Mouse (Mus musculus) erythroblast, embryonic 14.5 days (primary cell): ENCODE measurements around the gene Stoml1. TPM values are rescaled to one million over a fixed set of nuclear protein-coding genes. Genes with fewer than 3 reads are reported as not detected.
"Not testable (repeated sequence)": the region's sequence is repeated elsewhere in the genome, so short reads cannot be mapped to it uniquely, and the experiment has no call there.

ENCODE experiments used
- H3K27me3 ChIP-seq: 2 replicates; pipeline ENCODE4 v1.6.1; 2012; ENCODE audit warnings: inconsistent platforms; ENCODE audit not compliant: control insufficient read depth
- H3K36me3 ChIP-seq: 2 replicates; pipeline ENCODE4 v1.6.1; 2012; ENCODE audit warnings: mild to moderate bottlenecking, inconsistent platforms; ENCODE audit not compliant: control insufficient read depth
- H3K4me1 ChIP-seq: 2 replicates; pipeline ENCODE4 v1.6.1; 2012; ENCODE audit warnings: inconsistent platforms; ENCODE audit not compliant: control insufficient read depth
- H3K4me3 ChIP-seq: replicated peaks from 2 replicates; pipeline ENCODE3; 2012; ENCODE audit warnings: moderate library complexity, mild to moderate bottlenecking, inconsistent platforms
- H3K9me3 ChIP-seq: 2 replicates; pipeline ENCODE4 v1.6.1; 2012; ENCODE audit warnings: low read length, inconsistent platforms, mixed read lengths; ENCODE audit not compliant: control insufficient read depth
- GATA1 ChIP-seq: IDR thresholded peaks from 2 replicates; pipeline ENCODE4 v1.6.1; 2012; ENCODE audit warnings: low read length, inconsistent platforms, mixed read lengths
- TAL1 ChIP-seq: IDR thresholded peaks from 3 replicates; pipeline ENCODE4 v1.6.1; 2012; ENCODE audit warnings: low read length, inconsistent platforms, mixed read lengths
- polyA plus RNA-seq: library from polyadenylated mRNA; stranded (reverse); fragments of >175 nt; gene quantifications from 2 replicates; pipeline ENCODE4 v1.2.3, GENCODE M21; 2012

Stoml1 gene
- polyA plus RNA-seq, 1 experiment, result not detected

DNA sequence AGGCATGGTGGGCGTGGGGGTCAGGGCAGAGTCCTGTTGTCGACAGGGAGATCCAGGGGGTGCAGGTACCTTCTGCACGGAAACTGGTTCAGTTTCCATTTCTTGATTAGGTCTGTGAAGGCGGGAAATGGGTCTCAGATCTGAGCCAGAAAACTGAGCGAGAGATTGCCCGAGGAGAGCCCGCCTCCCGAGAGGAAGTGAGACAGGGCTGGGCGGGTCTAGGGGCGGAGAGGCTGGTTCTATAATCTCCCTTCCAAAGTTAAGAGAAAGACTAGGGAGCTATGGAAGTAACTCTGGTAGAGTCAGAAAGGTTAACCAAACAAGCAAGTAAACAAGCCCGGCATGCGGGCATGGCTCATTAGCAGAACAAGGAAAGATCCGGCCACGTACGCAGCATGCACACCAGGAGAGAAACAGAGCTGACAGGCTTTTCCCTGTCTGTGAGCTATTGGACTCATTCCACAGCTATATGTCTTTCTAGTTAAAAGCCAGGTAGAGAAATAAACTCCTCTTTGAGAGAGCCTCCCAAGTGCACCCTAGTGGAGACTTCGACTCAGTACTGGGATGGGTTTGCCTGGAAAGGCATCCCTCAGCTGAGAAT is 3.3 kb upstream of the Stoml1 start, which contains the start of gene Pml:
Pml (minus strand) TSS at position 195 of the 601 bp plus-strand sequence.
- Histone ChIP-seq H3K4me3 (peak within 1 kb of the TSS; percentile 90), H3K9me3 (no peaks in the 10 kb centered on the region), H3K27me3 (no peaks in the 10 kb centered on the region), H3K36me3 (peaks cover 32% of the 10 kb centered on the region), H3K4me1 (peaks cover 82% of the 10 kb centered on the region)
- TF ChIP-seq TAL1, result no peak
- no peak for TF ChIP-seq GATA1

DNA sequence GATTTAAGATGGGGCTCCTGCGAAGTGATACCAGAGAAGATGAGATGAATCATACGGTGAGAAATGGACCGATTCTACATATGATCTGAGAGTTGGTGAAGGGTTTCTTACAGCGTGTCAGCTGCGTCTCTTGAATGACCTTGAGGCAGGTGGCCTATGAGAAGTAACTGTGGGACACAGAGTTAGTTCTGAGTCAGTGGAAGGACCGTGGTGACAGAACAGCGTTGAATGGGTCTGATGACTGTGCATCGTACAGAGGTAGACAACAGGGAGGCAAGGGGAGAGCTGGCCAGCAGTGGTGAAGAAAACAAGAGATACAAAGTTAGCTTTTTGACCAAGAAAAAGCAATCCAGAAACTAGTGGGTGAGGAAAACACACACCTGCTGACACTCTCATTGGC is 2.6 kb upstream of the Stoml1 start:
- no peaks in the 10 kb centered on the region for H3K9me3 ChIP-seq
- no peaks in the 10 kb centered on the region for H3K27me3 ChIP-seq
- H3K36me3 ChIP-seq, result peaks cover 27% of the 10 kb centered on the region
- peak overlapping the region; percentile 90 for H3K4me3 ChIP-seq
- H3K4me1 ChIP-seq, result peaks cover 80% of the 10 kb centered on the region
- TF ChIP-seq TAL1, result no peak
- no peak for TF ChIP-seq GATA1

- not testable (repeated sequence) for H3K4me3 ChIP-seq, H3K9me3 ChIP-seq, H3K27me3 ChIP-seq
- Histone ChIP-seq H3K36me3 (peaks cover 26% of the 10 kb centered on the region), H3K4me1 (peaks cover 80% of the 10 kb centered on the region)
Observed at GRCm38 (mm10) chr9:58250730-58251129, 2.2 kb upstream of the Stoml1 start.

DNA sequence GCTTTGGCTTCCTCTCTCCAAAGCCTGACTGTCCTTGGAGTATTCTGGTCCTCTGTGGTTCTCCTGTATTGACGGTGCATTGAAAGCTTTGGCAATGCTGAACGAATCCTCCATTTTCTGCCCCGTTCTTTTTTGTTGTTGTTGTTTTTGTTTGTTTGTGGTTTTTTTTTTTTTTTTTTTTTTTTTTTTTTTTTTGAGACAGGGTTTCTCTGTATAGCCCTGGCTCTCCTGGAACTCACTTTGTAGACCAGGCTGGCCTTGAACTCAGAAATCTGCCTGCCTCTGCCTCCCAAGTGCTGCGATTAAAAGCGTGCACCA is 800 bp downstream of the Stoml1 start:
- not testable (repeated sequence) for H3K36me3 ChIP-seq, H3K9me3 ChIP-seq, H3K27me3 ChIP-seq
- Histone ChIP-seq H3K4me3 (peak overlapping the region; percentile 71), H3K4me1 (peaks cover 57% of the 10 kb centered on the region)

GRCm38 (mm10) chr9:58255105-58255504 is 2.1 kb downstream of the Stoml1 start:
- Histone ChIP-seq H3K4me1 (peaks cover 45% of the 10 kb centered on the region), H3K9me3 (no peaks in the 10 kb centered on the region), H3K36me3 (peaks cover 6% of the 10 kb centered on the region; the same call in 1 of the 2 replicates), H3K27me3 (no peaks in the 10 kb centered on the region), H3K4me3 (no peak overlapping the region)
- no peak for TF ChIP-seq TAL1
- TF ChIP-seq GATA1, result no peak

DNA sequence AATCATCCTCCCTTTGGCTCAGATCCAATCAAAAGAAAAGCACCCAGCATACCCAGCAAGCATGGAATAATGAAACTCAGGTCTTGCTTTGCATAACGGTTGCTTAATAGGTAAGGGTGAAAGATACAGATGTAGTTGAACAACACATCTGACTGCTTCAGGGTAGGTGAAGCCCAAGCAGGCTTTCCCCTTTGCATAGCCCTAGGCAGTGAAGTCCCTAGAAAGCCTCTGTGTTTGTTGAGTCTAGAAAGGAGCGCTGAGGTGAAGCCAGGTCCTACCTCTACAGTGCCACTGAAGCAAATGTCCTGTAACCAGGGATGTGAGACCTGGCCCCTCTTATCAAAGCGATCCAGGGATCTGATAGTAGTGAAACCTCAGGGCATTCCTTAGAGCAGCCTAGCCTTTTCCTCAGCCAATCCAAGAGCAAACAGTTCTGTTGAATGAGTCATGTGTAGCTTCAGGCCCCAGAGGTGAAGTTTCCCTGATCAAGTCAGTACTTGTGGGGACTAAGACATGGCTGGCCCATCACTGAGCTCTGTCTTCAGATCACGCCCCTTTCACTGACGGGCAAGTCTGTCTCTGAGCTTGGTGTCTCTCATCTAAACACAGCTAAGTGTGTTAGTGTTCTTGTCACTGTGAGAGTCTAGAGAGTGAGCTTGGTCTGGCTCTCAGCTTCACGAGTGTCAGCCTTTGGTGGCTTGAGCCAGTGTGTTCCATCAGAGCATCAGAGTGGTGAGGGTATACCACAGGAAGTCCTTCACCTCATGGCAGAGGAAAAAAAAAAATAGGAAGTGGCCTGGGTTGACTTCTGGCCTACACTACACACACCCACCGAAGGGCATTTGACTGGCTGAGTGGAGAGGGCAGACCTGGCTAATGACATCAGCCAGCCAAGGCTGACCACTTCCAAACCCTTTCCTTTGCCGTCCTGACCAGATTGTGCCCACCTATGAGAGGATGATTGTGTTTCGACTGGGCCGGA is 3.0 kb downstream of the Stoml1 start:
- H3K4me1 ChIP-seq, result peaks cover 38% of the 10 kb centered on the region
- H3K4me3 ChIP-seq, result no peak overlapping the region
- no peaks in the 10 kb centered on the region for H3K27me3 ChIP-seq
- H3K9me3 ChIP-seq, result no peaks in the 10 kb centered on the region
- TF ChIP-seq GATA1 (no peak), TAL1 (no peak)
- peaks cover 7% of the 10 kb centered on the region; the same call in 1 of the 2 replicates for H3K36me3 ChIP-seq

DNA sequence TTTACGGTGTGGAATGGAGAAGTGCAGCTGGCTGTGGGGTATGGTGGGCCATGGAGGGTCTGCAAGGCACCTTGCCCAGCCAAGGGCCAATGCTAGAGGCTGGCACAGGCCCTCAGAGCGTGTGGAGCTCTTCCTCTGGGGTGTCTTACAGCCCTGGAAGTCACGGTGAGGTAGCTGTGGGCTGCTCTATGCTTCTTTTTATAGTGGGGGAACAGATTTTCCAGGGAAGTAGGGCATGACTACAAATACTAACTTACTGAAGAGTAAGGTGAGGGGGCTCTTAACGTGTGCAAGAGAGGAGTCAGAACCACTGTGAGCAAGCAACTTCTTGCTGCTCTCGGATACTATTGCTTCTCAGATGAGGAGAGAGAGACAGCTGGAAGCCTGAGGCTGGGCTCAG is 9.5 kb downstream of the Stoml1 start:
- Histone ChIP-seq H3K4me1 (peaks cover 4% of the 10 kb centered on the region; the same call in 1 of the 2 replicates), H3K9me3 (no peaks in the 10 kb centered on the region), H3K27me3 (no peaks in the 10 kb centered on the region), H3K36me3 (peaks cover 5% of the 10 kb centered on the region; the same call in 1 of the 2 replicates), H3K4me3 (no peak overlapping the region)
- TF ChIP-seq TAL1 (no peak), GATA1 (no peak)

GRCm38 (mm10) chr9:58265368-58265767 is 12.4 kb downstream of the Stoml1 start:
- Histone ChIP-seq H3K9me3 (no peaks in the 10 kb centered on the region), H3K4me3 (no peak overlapping the region), H3K36me3 (peaks cover 2% of the 10 kb centered on the region; the same call in 1 of the 2 replicates), H3K27me3 (no peaks in the 10 kb centered on the region), H3K4me1 (peaks cover 8% of the 10 kb centered on the region)
- TF ChIP-seq GATA1 (no peak), TAL1 (no peak)

DNA sequence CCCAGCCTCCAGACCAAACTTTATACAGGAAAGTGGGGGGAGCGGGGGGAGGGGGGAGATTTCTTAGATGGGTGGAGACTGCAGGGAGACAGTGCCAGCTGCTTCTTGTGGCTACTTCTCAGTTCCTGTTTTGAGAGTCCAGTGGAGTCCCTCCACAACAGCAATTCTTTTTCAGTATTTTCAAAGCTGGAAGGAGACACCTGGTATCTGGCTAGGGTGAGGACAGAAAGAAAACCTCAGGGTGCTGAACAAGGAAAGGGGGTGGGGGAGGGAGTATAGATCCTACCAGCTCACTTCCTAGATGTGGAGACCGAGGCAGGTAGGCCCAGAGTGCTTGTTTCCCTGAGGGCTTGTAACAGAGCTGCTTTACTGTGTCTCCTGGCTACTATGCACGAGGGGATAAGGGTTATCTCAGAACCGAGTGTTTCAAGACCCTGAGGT is 13.6 kb downstream of the Stoml1 start:
- Histone ChIP-seq H3K27me3 (no peaks in the 10 kb centered on the region), H3K9me3 (no peaks in the 10 kb centered on the region), H3K4me1 (peaks cover 8% of the 10 kb centered on the region), H3K36me3 (peaks cover 2% of the 10 kb centered on the region; the same call in 1 of the 2 replicates), H3K4me3 (no peak overlapping the region)
- TF ChIP-seq GATA1 (no peak), TAL1 (no peak)
